Mouse (Mus musculus) megakaryocyte, embryonic 14.5 days (primary cell): ENCODE data around the gene Tbce.

Experiments
- FLI1 ChIP-seq: IDR thresholded peaks from 2 replicates; pipeline ENCODE4 v1.6.1; 2012; ENCODE audit warnings: low read length, inconsistent platforms, mixed read lengths
- GATA1 ChIP-seq: IDR thresholded peaks from 3 replicates; pipeline ENCODE4 v1.6.1; 2012; ENCODE audit warnings: mixed read lengths, low read length, inconsistent platforms, borderline replicate concordance

DNA sequence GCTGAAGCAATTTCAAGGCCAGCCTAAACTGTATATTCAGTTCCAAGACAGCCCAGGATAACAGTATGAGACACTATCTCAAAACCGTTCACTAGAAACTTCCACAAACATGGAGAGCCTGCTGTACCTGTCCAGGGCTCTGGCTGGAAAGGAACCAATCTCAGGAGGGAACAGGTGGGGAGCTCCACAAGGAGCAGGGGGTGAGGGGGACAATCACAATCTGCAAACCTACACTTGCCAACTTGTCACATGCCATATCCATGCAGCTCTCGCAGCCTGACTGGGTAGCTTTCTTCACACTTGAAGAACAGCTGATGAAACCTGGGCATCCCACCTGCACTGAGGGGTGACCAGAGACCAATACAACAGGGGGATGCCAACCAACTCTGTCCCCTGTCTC is 25.4 kb downstream of the Tbce start:
- TF ChIP-seq GATA1 (no peak), FLI1 (no peak)
